Mouse (Mus musculus) R1 (cell line): ENCODE measurements at regions not wholly inside any gene's neighbourhood (a gene's known extent, or its start where the extent isn't known, plus 50 kb on each side); places are given as distances from the start of the nearest gene placed in this dataset.

Experiments
- DNase-seq: peaks from one replicate; pipeline ENCODE4 v3.0.0-alpha.2; 2018; ENCODE audit warnings: low read depth, low spot score

DNA sequence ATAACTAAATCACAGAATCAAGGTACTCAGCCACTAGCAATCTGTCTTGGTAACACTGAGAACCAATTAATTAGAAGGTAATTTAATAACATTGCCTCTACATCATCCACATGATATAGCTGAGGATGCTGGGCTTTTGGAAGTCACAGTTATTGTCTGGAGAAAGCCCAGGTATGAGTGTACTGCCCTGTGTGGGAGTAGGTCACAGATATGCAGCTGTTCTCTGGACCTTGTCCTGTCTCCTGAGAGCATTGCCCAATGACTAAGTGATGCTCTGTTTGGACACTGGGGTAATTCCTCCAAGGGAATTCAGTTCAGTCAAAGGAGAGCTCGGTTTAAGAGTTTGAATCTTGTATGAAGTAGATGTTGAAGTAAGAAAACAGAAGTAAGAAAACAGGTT is 199.6 kb downstream of the Gm10260 start:
- no peak for DNase-seq

DNA sequence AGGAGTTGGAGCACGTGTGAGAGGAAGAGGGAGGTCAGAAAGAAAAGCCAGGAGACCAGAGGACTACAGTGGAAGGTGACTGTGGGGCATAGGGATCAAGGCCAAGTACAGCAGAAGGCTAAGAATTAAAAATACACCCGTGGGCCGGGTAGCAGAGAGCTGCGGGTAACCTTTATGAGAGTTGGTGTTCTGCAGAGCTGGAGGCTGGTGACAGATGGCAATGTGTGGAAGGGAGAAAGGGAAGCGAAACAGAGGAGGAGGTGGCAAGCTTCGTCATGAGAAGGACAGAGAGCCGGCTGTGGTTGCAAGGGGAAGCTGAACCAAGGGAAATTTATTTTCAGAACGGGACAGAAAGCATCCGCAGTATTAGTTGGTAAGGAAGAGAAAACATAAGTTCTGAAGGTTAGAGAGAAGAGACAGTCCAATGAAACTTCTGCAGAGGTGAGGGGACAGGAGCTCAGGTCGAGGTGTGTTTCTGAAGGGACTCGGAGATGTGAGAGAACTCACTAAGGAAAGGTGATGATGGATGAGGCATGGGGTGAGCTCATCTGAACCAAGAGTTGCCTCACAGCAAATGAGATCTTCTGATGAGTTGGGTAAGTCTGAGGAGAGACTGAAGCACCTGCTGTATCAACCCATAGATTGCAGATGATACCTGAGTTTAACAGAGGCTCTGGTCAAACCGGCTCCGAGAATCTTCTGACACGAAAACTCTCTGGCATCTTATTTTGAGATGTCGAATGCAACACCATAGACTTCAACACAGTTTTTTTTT is 200.6 kb downstream of the Gm10260 start:
- DNase-seq, result no peak

- no peak for DNase-seq
Observed at GRCm38 (mm10) chr13:97558884-97559283, 201.5 kb downstream of the Gm10260 start.

DNA sequence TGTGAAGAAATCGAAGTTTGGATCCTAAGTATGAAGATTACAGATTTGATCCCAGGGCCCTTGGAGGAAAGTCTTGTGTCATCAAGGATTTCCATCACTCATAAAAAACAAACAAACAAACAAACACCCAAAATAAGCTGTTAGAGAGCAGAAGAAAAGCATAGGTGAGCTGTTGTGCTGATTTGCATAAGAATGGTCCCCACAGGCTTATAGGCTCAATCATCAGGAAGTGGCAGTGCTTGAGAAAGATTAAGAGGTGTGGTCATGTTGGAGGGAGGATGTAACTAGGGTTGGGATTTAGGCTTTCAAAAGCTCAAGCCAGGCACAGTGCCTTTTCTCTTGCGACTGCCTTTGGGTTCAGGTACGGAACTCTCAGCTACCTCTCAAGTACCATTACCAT is 205.1 kb downstream of the Gm10260 start:
- peak; percentile 66 for DNase-seq

DNA sequence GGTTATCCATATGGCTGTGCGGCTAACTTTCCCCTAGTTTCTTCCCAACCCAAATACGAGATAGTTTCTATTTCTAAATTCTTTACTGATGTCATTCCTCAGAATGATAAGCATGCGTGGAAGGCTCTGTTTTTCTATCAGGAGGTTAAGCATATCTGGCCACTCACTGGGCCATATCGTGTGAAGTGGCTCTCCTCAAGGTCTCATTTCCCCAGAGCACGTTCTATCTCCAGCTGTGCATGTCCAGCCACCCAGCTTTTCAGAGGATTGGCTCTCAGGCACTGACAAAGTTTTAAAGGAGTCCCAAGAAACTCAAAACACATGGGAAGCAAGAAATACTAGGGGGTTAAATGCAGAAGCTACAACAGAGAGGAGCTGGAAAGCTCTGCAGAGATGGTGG is 205.8 kb downstream of the Gm10260 start:
- DNase-seq, result no peak

DNA sequence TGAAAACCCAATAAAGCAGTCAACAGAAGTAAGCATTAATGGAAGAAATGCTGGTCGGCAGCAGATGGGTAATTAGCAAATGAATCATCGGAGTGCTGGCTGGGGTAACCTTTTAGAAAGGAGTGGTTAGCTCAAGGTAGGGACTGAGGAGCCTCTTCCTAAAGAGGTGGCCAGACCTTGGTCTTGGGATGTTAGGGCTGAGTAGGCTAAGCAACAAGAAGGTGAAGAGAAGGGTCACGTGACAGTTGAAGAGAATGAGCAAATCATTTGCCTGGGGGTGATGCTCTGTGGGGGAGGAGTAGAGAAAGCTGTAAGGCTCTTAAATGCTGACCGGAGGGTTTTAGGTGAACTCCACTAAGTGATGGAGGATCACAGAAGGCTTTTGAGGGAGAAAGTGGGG is 208.2 kb downstream of the Gm10260 start:
- DNase-seq, result peak; percentile 69

DNA sequence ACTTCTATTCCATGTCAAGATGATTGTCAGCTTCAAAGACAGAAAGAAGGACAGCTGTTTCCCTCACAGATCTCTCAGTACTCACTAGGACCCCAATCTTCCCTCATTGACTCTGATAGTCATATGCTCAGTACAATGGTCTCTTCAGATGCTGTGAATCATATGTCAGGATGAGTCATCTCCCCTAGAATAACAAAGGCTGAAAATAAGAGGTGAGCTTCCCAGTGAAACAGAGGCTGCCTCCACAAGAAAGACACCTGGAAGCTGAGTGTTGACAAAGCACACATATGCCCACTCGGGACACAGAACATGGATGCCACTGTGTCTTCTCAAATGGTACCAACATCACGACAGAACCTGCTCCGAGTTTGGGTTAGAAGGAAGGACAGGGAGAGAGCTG is 209.6 kb downstream of the Gm10260 start:
- DNase-seq, result no peak

GRCm38 (mm10) chr13:97550172-97550571 is 210.3 kb downstream of the Gm10260 start:
- DNase-seq, result no peak

DNA sequence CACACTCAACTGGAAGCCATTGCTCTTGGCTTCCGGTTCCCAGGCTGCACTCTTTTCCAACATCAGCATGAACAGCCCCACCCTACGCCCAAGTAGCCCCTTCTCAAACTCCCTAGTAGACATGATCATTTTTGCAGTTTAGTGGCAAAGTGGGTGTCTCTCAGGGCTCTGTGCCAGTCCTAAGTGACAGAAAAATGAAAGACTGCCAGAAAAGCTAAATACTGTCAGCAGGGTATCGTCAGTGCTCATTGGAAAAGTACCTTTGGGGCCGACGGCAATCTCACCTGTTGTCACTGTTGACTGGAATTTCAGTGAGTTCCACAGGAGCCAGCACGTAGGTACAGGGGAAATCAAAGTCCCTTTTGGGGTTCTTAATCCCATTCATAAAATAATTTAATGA is 211.0 kb downstream of the Gm10260 start:
- DNase-seq, result no peak

DNA sequence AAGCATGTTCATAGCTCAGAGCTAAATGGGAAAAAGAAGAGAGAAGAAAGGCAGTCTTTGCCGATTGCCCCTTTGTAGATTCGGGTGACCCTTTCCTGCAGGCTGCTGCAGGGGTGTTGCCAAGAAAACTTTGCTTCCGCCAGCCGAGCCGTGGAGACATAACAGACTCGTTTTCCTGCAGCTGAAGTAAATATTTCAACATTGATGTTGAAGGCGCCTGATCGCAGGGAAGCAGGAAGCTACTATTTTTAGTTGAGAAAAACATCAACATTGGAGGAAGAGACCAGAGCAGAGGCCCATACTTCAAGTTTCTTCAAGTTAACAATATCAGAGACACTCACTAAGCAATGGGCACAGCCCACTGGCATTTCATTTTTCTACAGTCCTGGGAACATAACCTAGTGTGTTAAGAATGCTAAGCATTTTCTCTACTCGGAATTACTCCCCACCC is 211.9 kb downstream of the Gm10260 start:
- DNase-seq, result no peak

- DNase-seq, result no peak
Observed at GRCm38 (mm10) chr13:97546936-97547335, 213.5 kb downstream of the Gm10260 start.

DNA sequence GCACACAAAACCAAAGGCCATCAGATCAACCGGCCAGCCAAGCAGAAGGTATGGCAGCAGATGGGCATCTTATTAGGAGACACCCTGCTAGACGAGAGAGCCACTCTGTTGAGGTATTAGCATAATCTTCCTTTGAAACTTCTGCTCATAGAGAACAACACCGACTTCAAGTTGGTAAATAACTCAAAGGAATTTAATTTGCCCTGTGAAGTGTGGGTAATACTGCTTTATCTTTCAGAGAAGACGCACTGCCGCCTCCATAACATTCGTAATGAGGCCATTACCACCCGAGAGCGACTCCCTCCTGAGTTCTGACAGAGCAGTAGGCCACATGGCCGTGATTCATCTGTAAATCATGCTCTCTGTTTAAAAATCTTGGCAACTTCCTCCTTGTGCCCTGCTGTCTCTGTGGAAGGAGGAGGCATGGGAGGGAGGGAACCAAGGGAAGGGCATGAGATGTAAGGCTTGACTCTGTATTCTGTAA is 214.4 kb downstream of the Gm10260 start:
- no peak for DNase-seq

- no peak for DNase-seq
Observed at GRCm38 (mm10) chr13:97539686-97540085, 220.7 kb downstream of the Gm10260 start.

GRCm38 (mm10) chr13:97538441-97538840 is 222.0 kb downstream of the Gm10260 start:
- DNase-seq, result peak; percentile 27

DNA sequence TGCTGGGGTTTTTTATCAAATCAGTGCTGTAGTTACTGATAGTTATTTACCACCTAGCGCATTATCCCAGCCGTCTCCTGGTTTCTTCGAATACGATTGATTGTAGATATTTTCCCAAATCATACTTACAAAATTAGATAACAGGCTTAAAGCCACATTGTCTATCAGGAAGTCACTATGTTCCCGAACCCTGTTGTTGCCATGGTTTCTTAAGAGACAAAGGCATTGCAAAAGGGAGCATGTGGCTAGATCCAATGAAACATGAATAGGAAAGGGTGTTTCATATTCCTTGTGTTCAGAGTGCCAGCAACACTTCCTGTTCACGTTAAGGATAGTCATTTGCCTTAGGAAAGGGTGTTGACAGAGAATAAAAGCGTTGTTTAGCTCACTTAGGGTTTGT is 222.7 kb downstream of the Gm10260 start:
- no peak for DNase-seq

DNA sequence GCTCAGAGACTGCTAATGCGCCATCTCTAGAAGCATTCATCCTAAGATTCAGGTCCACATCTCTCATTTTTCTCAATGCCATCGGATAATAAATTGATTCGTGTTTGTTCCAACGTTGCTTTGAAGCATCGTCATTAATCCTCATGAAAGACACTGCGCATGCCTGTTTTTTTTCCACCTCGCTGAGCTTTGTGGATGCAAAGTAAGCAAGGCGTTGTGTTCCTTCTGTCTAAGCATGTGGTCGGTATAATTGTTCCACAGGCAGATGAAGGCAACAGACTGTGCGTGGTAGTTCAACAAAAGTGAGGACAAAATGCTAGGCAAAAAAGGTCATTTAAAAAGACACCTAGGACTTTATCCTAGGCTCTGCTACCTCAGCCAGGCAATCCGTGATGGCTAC is 223.2 kb downstream of the Gm10260 start:
- no peak for DNase-seq

GRCm38 (mm10) chr13:97533896-97534666 is 226.4 kb downstream of the Gm10260 start:
- DNase-seq, result no peak

GRCm38 (mm10) chr13:97531181-97531580 is 229.3 kb downstream of the Gm10260 start:
- DNase-seq, result no peak

DNA sequence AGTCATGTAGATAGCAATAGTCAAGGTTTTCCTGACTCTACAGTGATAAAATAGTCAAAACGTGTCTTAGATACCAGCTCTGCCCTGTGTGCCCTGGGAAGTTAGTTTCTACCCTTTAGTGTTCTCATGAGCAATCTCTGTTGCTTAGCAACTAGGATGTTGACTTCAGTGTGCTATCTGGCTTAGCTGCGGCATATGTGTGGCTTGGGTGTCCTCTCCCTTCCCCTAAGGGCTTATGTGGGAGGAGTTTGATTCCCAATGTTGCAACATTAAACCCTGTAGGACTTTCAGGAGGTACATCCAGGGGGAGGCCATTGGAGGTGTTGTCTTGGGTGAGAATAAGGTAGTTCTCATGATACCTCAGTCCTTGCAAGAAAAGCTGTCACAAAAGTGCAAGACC is 229.9 kb downstream of the Gm10260 start:
- peak; percentile 56 for DNase-seq

GRCm38 (mm10) chr13:97527958-97528357 is 232.5 kb downstream of the Gm10260 start:
- no peak for DNase-seq

DNA sequence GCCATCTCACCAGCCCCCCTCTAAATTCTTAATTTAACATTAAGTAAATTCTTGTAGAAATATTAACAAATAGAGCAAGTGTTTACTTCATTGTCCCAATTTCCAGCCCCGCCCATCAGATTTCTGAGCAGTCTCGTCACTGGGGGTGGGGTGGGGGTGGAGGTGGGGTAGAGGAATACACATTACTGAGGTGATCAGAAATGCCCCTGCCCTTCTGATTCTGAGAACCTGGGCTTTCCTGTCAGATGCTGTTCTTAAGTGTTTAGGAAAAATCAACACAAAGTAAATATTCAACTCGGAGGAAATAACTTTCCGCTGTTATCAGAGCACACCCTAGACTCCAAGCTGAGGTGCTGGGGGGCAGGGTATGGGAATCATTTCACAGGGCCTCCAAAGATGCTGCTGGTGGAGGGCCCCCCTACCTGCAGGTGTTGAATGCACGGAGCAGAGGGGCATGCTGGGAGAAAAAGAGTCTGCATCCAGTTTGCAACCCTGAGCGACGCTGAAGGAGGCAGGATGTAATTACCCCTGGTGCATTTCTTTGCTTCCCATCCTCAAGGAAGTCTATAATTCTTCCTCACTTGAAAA is 235.5 kb downstream of the Gm10260 start:
- no peak for DNase-seq
